Mouse (Mus musculus): Measurements from ENCODE around the gene Myo5c.

The Myo5c gene

GRCm38 (mm10) chr9:75318196-75318595, 86.4 kb downstream of the Myo5c start:
- no peak for DNase-seq (ENCODE audit: low read depth in 2 of 2, low spot score in 2 of 2)

DNA sequence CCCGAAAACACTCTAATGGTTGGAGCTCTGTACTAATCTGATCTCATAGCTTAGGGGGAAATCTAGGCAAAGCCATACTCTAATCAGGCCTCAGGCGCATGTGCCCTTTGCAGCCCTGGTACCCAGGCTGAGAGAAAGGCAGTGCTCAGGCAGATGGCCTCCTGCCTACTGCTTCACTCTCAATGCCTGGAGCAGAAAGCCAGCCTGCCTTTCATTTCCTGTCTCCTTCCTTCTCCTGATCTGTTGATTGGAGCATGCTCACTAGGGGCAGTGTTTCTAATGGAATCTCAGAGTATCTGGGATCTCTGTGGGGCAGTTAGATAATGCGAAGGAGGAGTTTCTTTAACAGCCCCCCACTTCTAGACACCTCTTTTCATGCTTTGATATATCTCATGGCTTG, 87.5 kb downstream of the Myo5c start:
- no peak for DNase-seq (ENCODE audit: low read depth in 2 of 2, low spot score in 2 of 2)

DNA sequence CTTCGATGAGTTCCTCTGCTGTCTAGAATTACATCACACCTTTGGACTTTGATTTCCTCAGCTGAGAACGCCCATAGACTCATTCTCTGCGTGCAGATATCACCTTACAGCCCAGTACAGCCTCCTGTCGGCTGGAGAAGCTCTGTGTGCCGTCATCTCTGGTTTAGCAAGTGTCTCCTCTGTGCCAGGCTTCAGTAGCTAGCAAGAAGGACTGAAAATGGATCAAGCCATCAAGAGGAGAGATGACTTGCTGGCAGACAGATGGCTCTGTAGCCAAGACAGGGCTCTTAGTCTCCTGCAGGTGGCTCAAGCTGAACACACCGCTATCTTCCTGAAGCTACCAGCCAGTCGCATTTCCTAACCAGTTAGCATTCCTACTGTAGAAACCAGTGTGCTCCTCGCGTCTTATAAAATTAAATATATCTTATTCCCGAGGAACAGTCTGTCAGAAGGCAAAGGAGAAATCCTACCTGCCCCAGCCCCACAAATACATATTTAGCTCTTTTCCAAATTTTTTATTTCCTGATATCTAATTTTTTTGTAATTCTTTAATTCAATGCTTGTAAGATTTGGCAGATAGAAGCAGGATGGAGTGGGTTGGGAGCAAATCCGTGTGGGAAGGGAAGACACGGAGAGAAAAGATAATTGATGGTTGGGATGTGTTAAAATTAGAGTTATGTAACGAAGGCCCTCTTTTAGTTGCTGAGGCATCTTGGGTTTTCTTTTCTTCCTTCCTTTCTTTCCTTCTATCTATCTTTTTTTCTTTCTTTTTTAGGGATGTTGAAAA, 90.5 kb downstream of the Myo5c start:
- no peak for DNase-seq (ENCODE audit: low read depth in 2 of 2, low spot score in 2 of 2)

- no peak for DNase-seq (ENCODE audit: low read depth in 2 of 2, low spot score in 2 of 2)
These were observed 96.2 kb downstream of the Myo5c start for GRCm38 (mm10) chr9:75328047-75328446.

GRCm38 (mm10) chr9:75330821-75331220, 99.0 kb downstream of the Myo5c start:
- no peak for DNase-seq (ENCODE audit: low read depth in 2 of 2, low spot score in 2 of 2)

- no peak for DNase-seq (ENCODE audit: low read depth in 2 of 2, low spot score in 2 of 2)
These were observed 102.6 kb downstream of the Myo5c start for GRCm38 (mm10) chr9:75334440-75334839.

DNA sequence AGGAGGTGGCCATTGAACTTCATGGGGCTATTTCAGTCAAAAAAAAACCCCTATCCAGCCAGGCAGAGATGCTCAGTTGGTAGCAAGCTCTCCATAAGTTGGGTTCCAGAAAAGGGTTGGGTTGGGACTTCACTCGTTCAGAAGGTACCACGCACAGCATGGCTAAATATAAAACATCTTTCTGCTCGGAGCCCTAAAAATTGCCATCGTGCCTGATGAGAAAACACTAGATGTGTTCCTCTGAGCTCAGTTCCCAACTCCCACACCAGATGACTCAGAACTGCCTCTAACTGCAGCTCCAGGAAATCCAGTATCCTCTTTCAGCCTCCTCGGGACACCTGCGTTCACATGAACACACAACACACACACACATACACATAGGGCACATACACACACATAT, 106.2 kb downstream of the Myo5c start:
- no peak for DNase-seq (ENCODE audit: low read depth in 2 of 2, low spot score in 2 of 2)

DNA sequence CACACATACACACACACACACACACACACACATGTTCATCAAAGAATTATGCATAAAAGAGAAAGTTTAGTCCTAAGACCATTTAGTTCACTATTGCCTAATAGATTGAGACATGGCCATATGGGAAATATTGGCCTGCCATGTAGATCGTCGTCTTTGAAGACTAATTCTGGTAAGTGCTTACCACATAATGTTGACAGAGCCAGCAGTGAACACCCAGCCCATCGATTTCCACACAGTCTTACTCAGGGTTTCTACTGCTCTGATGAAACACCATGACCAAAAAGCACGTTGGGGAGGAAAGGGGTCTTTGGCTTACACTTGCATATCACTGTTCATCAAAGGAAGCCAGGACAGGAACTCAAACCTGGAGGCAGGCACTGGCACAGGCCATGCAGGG, 110.6 kb downstream of the Myo5c start:
- no peak for DNase-seq (ENCODE audit: low read depth in 2 of 2, low spot score in 2 of 2)

- DNase-seq (ENCODE audit: low read depth in 2 of 2, low spot score in 2 of 2), result no peak
These were observed 115.6 kb downstream of the Myo5c start, which contains the start of gene Bcl2l10 for GRCm38 (mm10) chr9:75347458-75347857. Bcl2l10 (plus strand) TSS chr9:75347758.

GRCm38 (mm10) chr9:75348066-75348465, 116.2 kb downstream of the Myo5c start:
- DNase-seq (ENCODE audit: low read depth in 2 of 2, low spot score in 2 of 2), result no peak

DNA sequence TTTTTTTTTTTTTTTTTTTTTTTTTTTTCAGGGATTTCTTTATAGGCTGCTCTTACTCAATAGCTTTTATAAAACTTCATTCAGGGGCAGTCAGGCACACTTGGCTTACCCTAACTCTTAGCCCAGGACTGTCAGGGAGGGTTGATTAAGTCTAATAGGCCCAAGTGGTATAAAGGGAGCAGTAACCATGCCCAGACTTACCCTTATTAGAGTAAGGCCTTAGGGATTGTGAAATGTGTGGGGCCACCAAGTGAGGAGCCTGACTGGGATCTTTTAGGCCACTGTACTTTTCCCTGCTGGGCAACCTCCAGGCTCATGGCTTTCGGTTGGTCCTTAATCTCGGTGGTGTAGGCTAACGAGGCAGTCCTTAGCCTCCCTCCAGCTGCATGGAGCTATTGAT, 116.8 kb downstream of the Myo5c start:
- no peak for DNase-seq (ENCODE audit: low read depth in 2 of 2, low spot score in 2 of 2)

- no peak for DNase-seq (ENCODE audit: low read depth in 2 of 2, low spot score in 2 of 2)
These were observed 121.3 kb downstream of the Myo5c start for GRCm38 (mm10) chr9:75353094-75353493.
